Mouse (Mus musculus) E14TG2a.4 (cell line): ENCODE measurements around the gene Smad9.

Experiments used
- CTCF ChIP-seq: conservative IDR thresholded peaks from 2 replicates; pipeline ENCODE4 v1.5.1; 2014; ENCODE audit warnings: low read length
- NANOG ChIP-seq: IDR thresholded peaks from 2 replicates; pipeline ENCODE4 v1.6.1; 2014; ENCODE audit warnings: borderline replicate concordance, low read length, mixed read lengths
- POU5F1 ChIP-seq: IDR thresholded peaks from 2 replicates; pipeline ENCODE4 v1.6.1; 2014; ENCODE audit warnings: low read length, borderline replicate concordance

DNA sequence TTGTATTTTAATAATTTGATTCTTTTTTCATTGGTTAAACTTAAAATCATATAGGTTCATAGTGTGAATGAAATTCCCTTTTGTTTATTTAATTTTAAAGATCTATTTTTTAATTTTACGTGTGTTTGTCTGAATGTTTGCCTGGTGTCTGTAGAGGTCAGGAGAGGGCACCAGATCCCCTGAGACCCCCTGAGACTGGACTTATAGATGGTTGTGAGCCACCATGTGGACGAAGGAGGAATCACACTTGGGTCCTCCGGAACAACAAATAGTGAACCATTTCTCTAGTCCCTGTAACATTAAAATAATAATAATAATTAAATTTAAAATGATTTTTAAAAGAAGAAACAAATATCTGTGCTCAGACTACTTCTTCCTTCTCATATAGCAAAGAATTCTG, 59.9 kb downstream of the Smad9 start:
- TF ChIP-seq CTCF: peak; percentile 79
- no peak for TF ChIP-seq POU5F1
- TF ChIP-seq NANOG: no peak
